Mouse (Mus musculus) thymus, adult 2 months (tissue): Measurements from ENCODE around the gene Ddx21. TPM values are rescaled to one million over a fixed set of nuclear protein-coding genes. Genes with fewer than 3 reads are reported as not detected.
"Not testable (repeated sequence)": the region's sequence is repeated elsewhere in the genome, so short reads cannot be mapped to it uniquely, and the experiment has no call there.

ENCODE experiments used
- DNase-seq: peaks from one replicate; pipeline ENCODE4 v3.0.0; 2021
- H3K27ac ChIP-seq: fragments of 200-500 bp; 2 replicates; pipeline ENCODE4 v1.5.1; 2012; ENCODE audit warnings: low read length, control low read depth; ENCODE audit not compliant: control insufficient read depth, insufficient read depth
- H3K27me3 ChIP-seq: fragments of 200-500 bp; 2 replicates; pipeline ENCODE4 v1.6.1; 2012; ENCODE audit warnings: mild to moderate bottlenecking, low read length, moderate library complexity, mixed read lengths; ENCODE audit not compliant: control insufficient read depth, insufficient read depth
- H3K36me3 ChIP-seq: fragments of 200-500 bp; 2 replicates; pipeline ENCODE4 v1.6.1; 2012; ENCODE audit warnings: mild to moderate bottlenecking, low read length, moderate library complexity; ENCODE audit not compliant: control insufficient read depth, insufficient read depth
- H3K4me1 ChIP-seq: fragments of 200-500 bp; replicated peaks from 2 replicates; pipeline ENCODE4 v1.6.1; 2012; ENCODE audit warnings: low read length; ENCODE audit not compliant: control insufficient read depth, insufficient read depth
- H3K4me3 ChIP-seq: fragments of 200-500 bp; 2 replicates; pipeline ENCODE4 v1.5.1; 2012; ENCODE audit warnings: mild to moderate bottlenecking, low read length, control low read depth, moderate library complexity; ENCODE audit not compliant: control insufficient read depth, insufficient read depth
- CTCF ChIP-seq: fragments of 200-500 bp; IDR thresholded peaks from 2 replicates; pipeline ENCODE4 v1.5.1; 2012; ENCODE audit warnings: mild to moderate bottlenecking, control low read depth, low read length, moderate library complexity, borderline replicate concordance; ENCODE audit not compliant: control insufficient read depth, poor library complexity, insufficient read depth; ENCODE audit errors: extremely low read depth
- POLR2A ChIP-seq: fragments of 200-500 bp; IDR thresholded peaks from 2 replicates; pipeline ENCODE4 v1.6.1; 2012; ENCODE audit warnings: mild to moderate bottlenecking, low read length, control low read depth, moderate library complexity; ENCODE audit not compliant: control insufficient read depth, poor library complexity, insufficient read depth; ENCODE audit errors: extremely low read depth
- WGBS: fragments of 180-500 bp; shearing (Covaris S2); methylation state at CpG from one replicate; pipeline ENCODE4 v1.1.7; 2018; 5-methylcytosine and 5-hydroxymethylcytosine counted together
- polyA plus RNA-seq: library from polyadenylated mRNA; depleted of rRNA; stranded (reverse); fragments of >200 nt; gene quantifications from 2 replicates; pipeline ENCODE4 v1.2.3, GENCODE M21; 2012

Gene Ddx21
- polyA plus RNA-seq, 1 experiment = 19.4 TPM

DNA sequence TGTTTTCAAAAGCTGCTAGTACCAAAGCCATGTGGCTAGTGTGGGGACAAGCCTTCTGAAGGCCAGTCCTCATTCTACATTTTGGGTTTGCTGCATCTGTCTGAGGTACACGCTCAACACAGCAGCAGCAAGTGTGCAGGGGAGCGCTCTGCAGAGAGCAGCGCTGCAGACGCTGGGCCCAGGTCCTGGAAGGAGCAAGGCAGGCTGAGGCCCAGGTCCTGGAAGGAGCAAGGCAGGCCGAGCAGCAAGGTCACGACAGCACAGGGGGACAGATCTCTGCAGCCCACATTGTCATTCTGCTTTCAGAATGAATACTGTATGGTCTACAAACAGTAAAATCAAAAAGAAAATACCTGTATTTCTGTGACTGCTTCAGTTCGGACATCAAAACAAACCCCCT is 19.4 kb downstream of the Ddx21 start:
- no peak for DNase-seq
- Histone ChIP-seq H3K27ac (no peak overlapping the region), H3K27me3 (no peaks in the 10 kb centered on the region), H3K36me3 (peaks cover 56% of the 10 kb centered on the region), H3K4me1 (peaks cover under 1% of the 10 kb centered on the region), H3K4me3 (no peak overlapping the region)
- TF ChIP-seq CTCF = no peak
- TF ChIP-seq POLR2A = no peak
- 89% methylated on average over 7 of the region's 7 CpGs for WGBS

DNA sequence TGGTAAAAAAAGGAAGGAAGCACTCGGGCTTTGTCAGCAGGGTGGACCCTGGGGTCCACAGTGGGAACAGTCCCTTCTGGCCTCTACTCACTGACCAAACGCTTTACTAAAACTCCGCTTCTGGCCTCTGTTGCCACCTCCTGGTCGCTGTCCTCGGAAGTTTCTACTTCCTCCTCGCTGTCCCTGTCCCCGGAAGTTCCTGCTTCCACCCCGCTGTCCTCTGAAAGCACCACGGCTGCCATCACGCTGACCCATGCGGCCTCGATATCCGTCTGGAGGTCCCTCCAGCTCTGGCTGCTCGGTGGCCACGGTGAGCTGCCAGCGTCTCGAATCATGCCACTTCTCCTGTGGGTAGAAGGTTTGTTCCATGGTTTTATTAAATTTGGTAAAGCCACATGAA is 19.8 kb downstream of the Ddx21 start:
- Histone ChIP-seq H3K4me3 (no peak overlapping the region), H3K27me3 (no peaks in the 10 kb centered on the region), H3K4me1 (peaks cover 4% of the 10 kb centered on the region), H3K36me3 (peaks cover 51% of the 10 kb centered on the region), H3K27ac (no peak overlapping the region)
- DNase-seq = no peak
- WGBS = 95% methylated on average over 17 of the region's 17 CpGs
- no peak for TF ChIP-seq POLR2A
- TF ChIP-seq CTCF = no peak

DNA sequence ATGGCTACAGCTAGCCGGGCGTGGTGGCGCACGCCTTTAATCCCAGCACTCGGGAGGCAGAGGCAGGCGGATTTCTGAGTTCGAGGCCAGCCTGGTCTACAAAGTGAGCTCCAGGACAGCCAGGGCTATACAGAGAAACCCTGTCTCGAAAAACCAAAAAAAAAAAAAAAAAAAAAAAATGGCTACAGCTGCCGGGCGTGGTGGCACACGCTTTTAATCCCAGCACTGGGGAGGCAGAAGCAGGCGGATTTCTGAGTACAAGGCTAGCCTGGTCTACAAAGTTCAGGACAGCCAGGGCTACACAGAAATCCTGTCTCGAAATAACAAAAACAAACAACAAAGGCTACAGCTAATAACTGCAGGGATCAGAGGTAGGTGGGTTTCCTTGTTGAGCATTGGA is 23.0 kb downstream of the Ddx21 start:
- WGBS = 98% methylated on average over 12 of the region's 13 CpGs
- H3K36me3 ChIP-seq = peaks cover 29% of the 10 kb centered on the region
- DNase-seq, H3K27ac ChIP-seq, H3K4me1 ChIP-seq, H3K27me3 ChIP-seq, H3K4me3 ChIP-seq: not testable (repeated sequence)

DNA sequence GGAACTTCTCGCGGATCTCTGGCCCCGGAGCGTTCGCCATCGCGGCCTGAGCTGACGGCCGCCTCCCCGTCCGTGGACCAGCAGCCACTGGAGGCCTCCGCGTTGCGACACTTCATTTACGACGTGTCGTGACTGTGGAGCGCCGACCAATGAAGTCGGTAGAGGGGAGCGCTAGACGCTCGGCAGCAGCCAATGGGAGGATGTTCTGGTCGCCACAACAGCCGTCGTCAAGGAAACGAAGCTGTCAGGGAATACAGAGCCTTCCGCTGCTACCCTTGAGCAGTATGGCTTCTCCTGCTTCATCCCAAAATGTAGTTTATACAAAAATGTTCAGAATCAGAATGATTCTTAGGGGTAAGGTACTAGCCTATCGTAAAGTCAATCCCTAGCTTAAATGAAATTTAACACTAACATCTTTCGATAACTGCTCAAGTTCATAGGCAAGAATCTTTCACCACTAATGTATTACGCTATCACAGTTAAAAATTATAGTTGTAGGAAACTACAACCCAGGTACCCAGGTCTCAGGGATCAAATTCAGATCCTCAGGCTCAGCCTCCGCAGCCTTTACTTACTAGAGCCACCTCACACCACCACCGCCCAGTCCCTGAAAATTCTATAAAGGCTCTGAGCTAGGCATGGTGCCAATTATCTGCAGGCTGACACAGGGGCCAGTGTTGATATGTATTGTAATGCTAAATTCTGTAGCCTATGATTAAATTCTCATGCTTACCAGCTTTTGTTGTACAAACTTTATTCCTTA is 23.6 kb downstream of the Ddx21 start, which contains the start of gene Kif1bp:
Gene Kif1bp, minus strand, starts transcription at position 120 of the 763 bp plus-strand sequence.
- H3K4me3 ChIP-seq = peak within 1 kb of the TSS; percentile 79
- H3K27me3 ChIP-seq = no peaks in the 10 kb centered on the region
- H3K27ac ChIP-seq = no peak within 1 kb of the TSS
- peaks cover 4% of the 10 kb centered on the region for H3K4me1 ChIP-seq
- 0 out of 2 replicates have a peak, but pooled peaks have one; percentile 47 for TF ChIP-seq CTCF
- peak; percentile 67 for TF ChIP-seq POLR2A
- 7% methylated on average over 33 of the region's 33 CpGs for WGBS
- peak; percentile 96 for DNase-seq
- peaks cover 26% of the 10 kb centered on the region for H3K36me3 ChIP-seq

DNA sequence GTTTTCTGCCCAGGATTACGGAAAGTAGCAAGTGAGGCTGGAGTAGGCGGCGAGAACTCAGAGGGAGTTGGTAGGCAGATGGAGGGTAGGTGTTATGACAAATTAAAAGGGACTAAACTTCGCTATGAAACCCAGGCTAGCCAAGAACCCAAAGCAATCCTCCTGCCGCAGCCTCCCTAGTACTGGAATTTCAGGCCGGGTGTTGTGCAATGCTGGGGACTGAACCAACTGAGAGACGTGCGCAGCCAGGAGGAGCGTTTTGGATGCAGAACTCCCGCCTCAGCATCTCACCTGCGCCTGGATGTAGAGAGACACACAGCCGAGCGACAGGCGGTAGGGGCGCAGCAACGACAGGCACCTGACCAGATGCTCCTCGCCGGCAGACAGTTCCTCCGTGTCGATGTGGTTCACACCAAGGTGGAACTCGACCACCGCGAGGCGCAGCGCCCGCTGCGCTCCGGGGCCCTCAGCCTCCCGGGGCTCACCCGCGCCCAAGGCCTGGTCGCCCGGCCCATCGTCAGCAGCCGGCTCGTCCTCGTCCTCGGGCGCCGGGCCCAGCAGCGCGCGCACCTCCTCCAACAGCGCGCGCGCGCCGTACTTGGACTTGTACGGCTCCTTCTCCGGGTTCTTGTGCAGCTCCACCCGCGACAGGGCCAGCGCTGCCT is 24.3 kb downstream of the Ddx21 start:
- peaks cover 25% of the 10 kb centered on the region for H3K36me3 ChIP-seq
- H3K27ac ChIP-seq = no peak overlapping the region
- DNase-seq = no peak
- no peaks in the 10 kb centered on the region for H3K27me3 ChIP-seq
- peak overlapping the region; percentile 79 for H3K4me3 ChIP-seq
- H3K4me1 ChIP-seq = peaks cover 4% of the 10 kb centered on the region
- TF ChIP-seq CTCF = no peak
- TF ChIP-seq POLR2A = no peak
- WGBS = 4% methylated on average over 54 of the region's 54 CpGs

DNA sequence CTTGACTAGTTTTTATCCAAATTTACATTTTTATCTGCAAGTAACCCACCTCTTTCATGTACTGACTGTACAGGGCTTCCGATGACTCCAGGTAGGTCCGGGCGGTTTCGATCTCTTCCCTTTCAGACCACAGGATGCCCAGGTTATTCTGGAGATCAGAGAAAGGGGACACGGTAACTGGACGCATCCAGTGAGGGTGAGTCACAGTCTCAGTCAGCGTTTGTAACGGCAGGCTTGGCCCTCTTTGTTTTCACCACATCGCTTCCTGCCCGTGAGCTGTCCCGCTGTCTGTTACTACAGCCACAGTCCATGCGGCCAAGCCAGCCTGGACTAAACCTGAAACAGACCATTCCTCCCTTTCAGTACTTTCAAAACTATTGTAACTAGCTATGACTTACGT is 27.1 kb downstream of the Ddx21 start:
- no peak for DNase-seq
- H3K4me1 ChIP-seq = peaks cover 4% of the 10 kb centered on the region
- H3K27me3 ChIP-seq = no peaks in the 10 kb centered on the region
- WGBS = 94% methylated on average over 13 of the region's 13 CpGs
- H3K27ac ChIP-seq = no peak overlapping the region
- H3K36me3 ChIP-seq = peaks cover 20% of the 10 kb centered on the region
- TF ChIP-seq CTCF = no peak
- TF ChIP-seq POLR2A = no peak
- H3K4me3 ChIP-seq = no peak overlapping the region
